Mouse (Mus musculus) erythroblast, embryonic 14.5 days (primary cell): Measurements from ENCODE around the gene Dram1. TPM values are rescaled to one million over a fixed set of nuclear protein-coding genes. Genes with fewer than 3 reads are reported as not detected.

Source experiments
- H3K27me3 ChIP-seq: 2 replicates; pipeline ENCODE4 v1.6.1; 2012; ENCODE audit warnings: inconsistent platforms; ENCODE audit not compliant: control insufficient read depth
- H3K36me3 ChIP-seq: 2 replicates; pipeline ENCODE4 v1.6.1; 2012; ENCODE audit warnings: mild to moderate bottlenecking, inconsistent platforms; ENCODE audit not compliant: control insufficient read depth
- H3K4me1 ChIP-seq: 2 replicates; pipeline ENCODE4 v1.6.1; 2012; ENCODE audit warnings: inconsistent platforms; ENCODE audit not compliant: control insufficient read depth
- H3K4me3 ChIP-seq: replicated peaks from 2 replicates; pipeline ENCODE3; 2012; ENCODE audit warnings: moderate library complexity, mild to moderate bottlenecking, inconsistent platforms
- H3K9me3 ChIP-seq: 2 replicates; pipeline ENCODE4 v1.6.1; 2012; ENCODE audit warnings: low read length, inconsistent platforms, mixed read lengths; ENCODE audit not compliant: control insufficient read depth
- GATA1 ChIP-seq: IDR thresholded peaks from 2 replicates; pipeline ENCODE4 v1.6.1; 2012; ENCODE audit warnings: low read length, inconsistent platforms, mixed read lengths
- TAL1 ChIP-seq: IDR thresholded peaks from 3 replicates; pipeline ENCODE4 v1.6.1; 2012; ENCODE audit warnings: low read length, inconsistent platforms, mixed read lengths
- polyA plus RNA-seq: library from polyadenylated mRNA; stranded (reverse); fragments of >175 nt; gene quantifications from 2 replicates; pipeline ENCODE4 v1.2.3, GENCODE M21; 2012

The Dram1 gene
- polyA plus RNA-seq, 1 experiment: not detected

DNA sequence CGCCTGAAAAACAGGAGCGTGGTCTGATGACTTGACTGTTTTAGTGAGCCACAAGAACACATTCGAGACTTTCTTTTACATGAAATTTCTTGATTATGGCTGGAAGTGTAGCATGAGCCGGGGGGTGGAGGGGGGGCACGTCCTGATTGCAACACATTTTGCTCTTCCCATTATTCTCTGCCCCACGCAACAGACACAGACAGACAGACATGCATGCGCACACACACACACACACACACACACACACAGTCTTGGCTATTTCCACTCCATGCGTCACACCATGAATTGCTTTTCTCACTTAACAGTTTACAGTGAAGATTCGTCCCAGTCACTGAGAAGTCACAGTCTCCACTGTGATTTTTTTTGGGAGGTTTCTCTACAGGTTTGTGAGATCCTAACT, 38.2 kb downstream of the Dram1 start:
- Histone ChIP-seq H3K4me3 (no peak overlapping the region), H3K36me3 (no peaks in the 10 kb centered on the region), H3K9me3 (no peaks in the 10 kb centered on the region), H3K4me1 (peaks cover 2% of the 10 kb centered on the region), H3K27me3 (no peaks in the 10 kb centered on the region)
- TF ChIP-seq GATA1 (no peak), TAL1 (no peak)

DNA sequence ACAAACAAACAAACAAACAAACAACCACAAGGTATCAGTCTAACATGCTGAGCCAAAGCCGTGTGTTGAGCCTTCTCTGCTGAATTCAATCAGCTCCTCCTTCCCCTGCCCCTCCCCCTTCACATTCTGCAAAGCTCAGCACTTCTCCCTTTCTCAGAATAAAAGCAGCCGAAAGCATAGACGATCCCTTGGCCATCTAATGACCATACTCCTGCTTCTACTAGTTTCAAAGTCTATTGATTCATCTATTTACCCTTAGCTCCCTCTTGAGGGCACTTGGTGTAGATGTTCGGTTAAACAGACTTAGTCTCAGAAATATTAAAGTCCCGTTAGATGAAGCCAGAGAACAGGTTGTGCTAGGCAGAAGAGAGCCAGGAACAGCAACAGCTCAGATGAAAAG, 48.2 kb downstream of the Dram1 start:
- H3K4me1 ChIP-seq: no peaks in the 10 kb centered on the region
- TF ChIP-seq TAL1: no peak
- TF ChIP-seq GATA1: no peak

DNA sequence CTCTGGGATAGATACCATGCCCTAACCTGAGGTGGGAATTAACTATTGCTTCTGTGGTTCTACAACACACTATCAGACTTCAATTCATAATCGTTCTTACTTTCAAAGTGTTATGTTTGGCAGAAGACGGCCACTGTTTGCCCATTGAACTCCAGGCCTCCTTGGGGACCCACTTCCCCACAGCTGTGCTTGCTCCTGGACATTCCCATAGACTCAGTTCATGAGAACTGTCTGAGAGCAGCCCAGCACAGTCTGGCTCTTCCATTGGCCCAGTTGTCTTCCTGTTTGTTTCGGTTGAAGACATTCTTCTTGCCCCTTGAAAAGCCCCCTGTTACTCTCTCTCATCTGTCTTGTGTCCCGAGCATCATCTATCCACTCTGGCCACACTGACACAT, 50.8 kb downstream of the Dram1 start:
- Histone ChIP-seq H3K36me3 (no peaks in the 10 kb centered on the region), H3K9me3 (no peaks in the 10 kb centered on the region), H3K27me3 (no peaks in the 10 kb centered on the region), H3K4me1 (no peaks in the 10 kb centered on the region), H3K4me3 (no peak overlapping the region)
- TF ChIP-seq GATA1: no peak
- TF ChIP-seq TAL1: no peak

More for the DNA sequence above, 48.2 kb downstream of the Dram1 start:
- no peak overlapping the region for H3K4me3 ChIP-seq
- no peaks in the 10 kb centered on the region for H3K36me3 ChIP-seq
- H3K27me3 ChIP-seq: no peaks in the 10 kb centered on the region
- no peaks in the 10 kb centered on the region for H3K9me3 ChIP-seq

DNA sequence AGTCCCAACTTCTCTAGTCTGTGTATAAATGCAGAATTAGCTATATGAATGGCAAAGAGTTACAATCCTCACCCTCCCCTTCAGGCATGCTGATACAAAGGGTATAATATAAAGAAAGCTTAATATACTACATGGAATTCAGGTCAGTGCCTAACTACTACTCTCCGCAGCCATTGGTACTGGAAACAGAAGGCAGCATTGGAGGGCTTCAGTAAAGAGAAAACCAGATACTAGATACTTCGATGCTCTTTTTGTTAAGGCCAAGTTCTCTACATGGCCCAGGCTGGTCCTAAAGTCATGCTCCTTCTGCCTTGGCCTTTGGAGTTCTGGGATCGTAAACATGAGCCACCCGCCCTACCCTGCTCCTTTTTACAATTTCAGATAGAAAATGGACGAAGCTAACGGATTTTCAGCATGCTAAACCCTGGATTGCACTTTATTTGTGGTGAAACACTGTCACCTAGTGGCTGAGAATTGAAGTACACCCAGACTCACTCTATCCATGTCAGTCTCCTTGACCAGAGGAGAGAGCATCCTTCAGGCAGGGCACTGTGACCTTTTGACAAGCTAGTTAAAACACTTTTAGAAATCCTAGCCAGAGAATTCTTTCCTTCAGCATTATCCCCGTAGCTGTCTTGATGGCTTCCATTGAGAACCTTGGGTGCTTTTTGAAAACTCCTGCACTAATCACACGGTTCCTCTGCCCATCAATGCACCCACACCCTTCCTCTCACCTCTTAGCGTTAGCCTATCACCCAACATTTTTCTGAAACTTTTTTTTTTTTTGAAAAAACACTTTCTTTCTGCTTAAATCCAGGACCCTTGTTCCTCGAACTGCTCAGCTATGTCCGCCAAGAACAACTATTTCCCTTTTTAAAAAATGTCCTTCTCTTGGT, 51.5 kb downstream of the Dram1 start:
- TF ChIP-seq TAL1 (no peak), GATA1 (no peak)
- no peak overlapping the region for H3K4me3 ChIP-seq

DNA sequence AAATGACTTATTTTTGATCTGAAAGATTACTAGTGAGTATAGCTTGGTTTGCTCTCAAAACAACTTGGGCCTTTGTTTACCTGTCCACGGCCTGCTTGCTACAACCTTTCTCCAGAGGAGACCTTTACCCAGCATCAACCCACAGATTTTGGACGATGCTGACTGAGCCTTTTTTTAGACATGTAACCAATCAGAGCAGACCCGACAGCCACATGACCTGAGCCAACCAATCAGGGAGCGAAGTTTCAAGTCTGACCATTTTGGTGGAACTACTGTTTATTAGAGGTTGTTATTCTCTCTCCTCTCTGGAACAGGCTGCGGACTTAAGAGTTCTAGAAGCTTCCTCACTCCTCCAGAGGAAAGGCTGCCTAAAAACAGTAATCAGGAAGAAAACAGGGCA, 57.1 kb downstream of the Dram1 start:
- TF ChIP-seq TAL1: no peak
- TF ChIP-seq GATA1: no peak
- Histone ChIP-seq H3K36me3 (no peaks in the 10 kb centered on the region), H3K9me3 (no peaks in the 10 kb centered on the region), H3K4me3 (no peak overlapping the region), H3K4me1 (no peaks in the 10 kb centered on the region), H3K27me3 (no peaks in the 10 kb centered on the region)

More for the DNA sequence above, 51.5 kb downstream of the Dram1 start:
- no peaks in the 10 kb centered on the region for H3K4me1 ChIP-seq
- no peaks in the 10 kb centered on the region for H3K27me3 ChIP-seq
- no peaks in the 10 kb centered on the region for H3K9me3 ChIP-seq
- H3K36me3 ChIP-seq: no peaks in the 10 kb centered on the region

DNA sequence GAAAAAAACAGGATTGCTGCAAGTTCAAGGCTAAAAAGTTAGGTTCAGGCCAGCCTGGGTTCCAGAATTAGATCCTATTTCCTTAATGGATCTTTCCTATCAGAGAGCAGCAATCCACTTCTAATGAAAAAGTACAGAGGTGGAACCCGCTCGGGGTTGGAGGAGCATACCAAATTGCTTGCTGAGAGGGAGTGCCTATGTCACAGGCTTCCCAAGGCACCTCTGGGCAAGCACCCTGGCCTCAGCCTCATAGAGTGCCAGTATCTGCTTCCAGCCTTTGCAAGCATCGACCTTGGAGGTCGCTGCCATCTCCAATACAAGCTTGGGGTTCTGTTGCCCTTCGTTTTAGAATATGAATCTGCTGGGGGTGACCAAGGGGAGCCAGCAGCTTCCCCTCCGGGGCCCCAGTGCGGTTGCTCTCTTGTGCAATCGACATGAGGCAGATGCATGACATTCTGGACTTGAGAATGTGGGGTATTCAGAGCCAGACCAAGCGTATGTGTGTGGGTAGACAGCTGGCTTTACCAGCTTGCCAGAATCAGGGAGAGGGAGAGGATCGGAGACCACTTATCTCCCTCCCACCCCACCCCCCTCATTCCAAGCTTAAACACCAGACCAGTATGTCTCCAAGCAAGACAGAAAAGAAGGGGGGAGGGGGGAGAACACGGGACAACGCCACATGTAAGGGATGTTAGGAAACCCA, 58.0 kb downstream of the Dram1 start:
- H3K9me3 ChIP-seq: no peaks in the 10 kb centered on the region
- H3K27me3 ChIP-seq: no peaks in the 10 kb centered on the region
- no peaks in the 10 kb centered on the region for H3K4me1 ChIP-seq
- H3K4me3 ChIP-seq: no peak overlapping the region
- no peaks in the 10 kb centered on the region for H3K36me3 ChIP-seq
- TF ChIP-seq GATA1 (no peak), TAL1 (no peak)

DNA sequence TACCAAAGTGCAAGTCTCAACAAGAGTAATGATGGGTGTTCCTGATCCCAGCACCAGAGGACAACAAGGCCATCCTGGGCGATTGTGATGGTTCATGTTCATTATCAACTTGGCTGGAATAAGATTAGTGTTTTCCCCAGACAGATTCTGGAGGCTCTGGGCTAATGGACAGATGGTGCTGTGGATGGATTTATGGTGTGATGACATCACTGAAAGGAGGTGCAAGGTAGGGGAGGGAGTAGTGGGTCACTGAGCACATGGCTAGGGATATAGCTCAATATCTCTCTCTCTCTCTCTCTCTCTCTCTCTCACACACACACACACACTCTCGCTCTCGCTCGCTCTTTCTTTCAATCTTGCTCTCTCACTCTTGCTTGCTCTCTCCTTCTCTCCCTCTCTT, 60.7 kb downstream of the Dram1 start:
- H3K4me1 ChIP-seq: no peaks in the 10 kb centered on the region
- H3K27me3 ChIP-seq: no peaks in the 10 kb centered on the region
- H3K9me3 ChIP-seq: no peaks in the 10 kb centered on the region
- no peak overlapping the region for H3K4me3 ChIP-seq
- TF ChIP-seq TAL1 (no peak), GATA1 (no peak)
- no peaks in the 10 kb centered on the region for H3K36me3 ChIP-seq

DNA sequence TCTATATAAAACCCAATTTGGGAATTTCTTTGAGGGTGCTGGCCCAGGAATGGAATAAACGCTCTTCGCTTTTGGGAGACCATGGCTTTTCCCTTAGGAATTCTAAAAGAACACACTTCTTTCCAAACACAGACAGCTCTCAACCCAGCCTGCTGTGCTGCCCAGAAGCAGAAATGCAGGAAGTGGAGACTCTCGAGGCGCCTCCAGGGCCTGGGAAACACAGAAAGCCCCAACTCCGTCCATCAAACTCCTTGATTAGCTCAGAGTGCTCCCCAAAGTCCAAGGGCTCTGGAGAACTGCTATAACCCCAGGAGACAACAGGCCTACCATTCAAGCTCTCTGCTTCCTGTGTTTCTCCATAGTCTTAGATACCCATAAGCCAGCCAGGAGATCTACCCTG, 61.7 kb downstream of the Dram1 start:
- TF ChIP-seq GATA1 (no peak), TAL1 (no peak)
- no peaks in the 10 kb centered on the region for H3K27me3 ChIP-seq

DNA sequence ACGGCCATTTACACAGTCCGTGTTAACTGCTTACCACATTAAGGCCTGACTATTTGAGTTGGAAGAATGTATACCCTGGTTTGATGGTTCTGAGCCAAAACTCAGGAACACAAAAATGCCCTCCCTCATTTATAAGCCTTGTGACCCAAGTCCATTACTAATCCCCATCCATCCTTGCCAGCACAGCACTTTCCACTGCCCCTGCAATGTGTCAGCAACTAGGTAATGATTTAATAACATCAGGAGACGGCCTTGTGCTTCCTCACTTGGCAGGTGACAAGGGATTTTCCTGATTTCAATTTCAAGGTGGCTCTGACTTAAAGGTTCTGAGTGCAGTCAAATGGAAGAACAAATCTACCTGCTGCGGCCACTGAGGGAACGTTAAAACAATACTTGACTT, 64.0 kb downstream of the Dram1 start:
- H3K4me1 ChIP-seq: no peaks in the 10 kb centered on the region
- no peaks in the 10 kb centered on the region for H3K36me3 ChIP-seq
- no peaks in the 10 kb centered on the region for H3K9me3 ChIP-seq
- H3K27me3 ChIP-seq: no peaks in the 10 kb centered on the region
- TF ChIP-seq TAL1 (no peak), GATA1 (no peak)
- no peak overlapping the region for H3K4me3 ChIP-seq

More for the DNA sequence above, 61.7 kb downstream of the Dram1 start:
- no peaks in the 10 kb centered on the region for H3K9me3 ChIP-seq
- no peaks in the 10 kb centered on the region for H3K4me1 ChIP-seq
- H3K36me3 ChIP-seq: no peaks in the 10 kb centered on the region
- no peak overlapping the region for H3K4me3 ChIP-seq
